Mouse (Mus musculus): ENCODE measurements around the gene Adcy7.

DNA sequence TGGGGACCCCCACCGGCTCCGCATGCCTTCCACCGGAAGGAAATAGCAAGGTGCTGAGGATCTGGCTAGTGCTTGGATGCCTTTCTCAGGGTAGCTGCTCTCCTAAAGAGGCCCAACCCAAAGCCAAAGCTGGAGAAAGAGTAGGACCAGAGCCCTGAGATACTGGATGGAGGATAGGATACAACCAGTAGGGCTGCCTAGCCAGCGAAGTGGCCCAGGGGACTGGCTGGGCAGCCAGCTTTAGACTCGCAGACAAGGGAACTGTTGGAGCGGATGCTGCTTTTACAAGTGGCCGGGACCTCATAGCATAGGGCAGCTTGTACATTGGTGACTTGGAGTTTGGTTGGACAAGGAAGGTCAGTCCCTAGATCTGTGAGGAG is 838 bp downstream of the Adcy7 start:
- TF ChIP-seq TAL1 (conservative IDR thresholded peaks at IDR 0.05; ENCODE audit: low read depth, low read length) (no peak), CTCF (IDR thresholded peaks at IDR 0.05; ENCODE audit: low read depth, low read length) (no peak), GATA1 (IDR thresholded peaks at IDR 0.05; ENCODE audit: borderline replicate concordance, low read length) (no peak), POLR2AphosphoS5 (IDR thresholded peaks at IDR 0.05; ENCODE audit: insufficient replicate concordance, low read depth, low read length) (no peak), GATA2 (IDR thresholded peaks at IDR 0.05; ENCODE audit: borderline replicate concordance, low read depth, low read length) (no peak)
